Mouse (Mus musculus) left cerebral cortex, adult 2 months (tissue): ENCODE data around the gene Ccdc194. TPM values are rescaled to one million over a fixed set of nuclear protein-coding genes. Genes with fewer than 3 reads are reported as not detected.

Experiments
- DNase-seq, 2 experiments: peaks; one replicate each; pipeline ENCODE4 v3.0.0; 2021 to 2022; ENCODE audit warnings: low spot score in 2 of 2, mixed read lengths in 1 of 2; ENCODE audit errors: extremely low spot score in 1 of 2
- H3K27ac ChIP-seq: fragments of 200-600 bp; 2 replicates; pipeline ENCODE4 v1.8.1; 2022
- H3K4me3 ChIP-seq: fragments of 200-600 bp; 2 replicates; pipeline ENCODE4 v1.8.1; 2022
- CTCF ChIP-seq: fragments of 200-600 bp; IDR thresholded peaks from 2 replicates; pipeline ENCODE4 v1.8.1; 2022; ENCODE audit warnings: antibody characterized with exemption, mild to moderate bottlenecking, moderate library complexity
- intact Hi-C: fragments of 180-260 bp; cut with DNase I; formaldehyde crosslinking; loops from one replicate; pipeline ENCODE4 v1.15.1; 2025
- total RNA-seq, 2 experiments: library from RNA; stranded (reverse); gene quantifications; 2 replicates each; pipeline ENCODE4 v1.2.3; 2021

The Ccdc194 gene
- total RNA-seq, 2 experiments from 2014 or later = not detected

- TF ChIP-seq CTCF = no peak
- DNase-seq = no peak
- intact Hi-C loops = no loop called here
- H3K4me3 ChIP-seq = no peak overlapping the region
- H3K27ac ChIP-seq = no peak overlapping the region
Observed at GRCm38 (mm10) chr8:71498816-71499690, 26.5 kb downstream of the Ccdc194 start.

DNA sequence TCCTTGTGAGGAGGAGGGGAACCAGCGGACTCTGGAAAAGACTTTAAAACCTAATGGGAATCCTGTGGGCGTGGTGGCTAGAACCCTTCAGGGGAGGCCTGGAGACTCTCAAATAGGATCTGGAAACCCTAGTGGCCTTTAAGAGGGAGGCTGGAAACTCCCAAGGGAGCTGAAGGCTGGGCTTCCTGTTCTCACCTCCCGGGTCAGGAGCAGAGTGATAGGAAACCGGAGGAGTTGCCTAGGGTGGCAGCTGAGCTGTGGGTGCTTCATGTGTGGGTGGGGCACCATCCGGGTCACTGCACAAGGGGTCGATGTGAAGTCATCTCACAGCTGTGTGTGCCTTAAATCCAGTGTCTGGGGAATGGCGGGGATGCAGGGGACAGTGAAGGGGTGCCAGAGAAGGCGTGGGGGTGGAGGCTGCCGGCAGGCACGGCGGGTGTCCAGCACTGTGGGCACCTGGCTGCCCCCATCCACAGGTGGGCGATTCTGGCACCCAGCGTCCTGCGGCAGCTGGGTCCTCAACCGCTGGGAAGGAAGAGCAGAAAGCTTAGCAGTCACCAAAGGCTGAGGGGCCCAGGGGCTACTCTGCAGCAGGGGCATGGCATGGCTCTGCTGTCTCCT lies 27.5 kb downstream of the Ccdc194 start:
- Histone ChIP-seq H3K4me3 (no peak overlapping the region), H3K27ac (no peak overlapping the region)
- intact Hi-C loops = no loop called here
- no peak for TF ChIP-seq CTCF
- DNase-seq = no peak

GRCm38 (mm10) chr8:71497077-71497645 lies 28.4 kb downstream of the Ccdc194 start:
- TF ChIP-seq CTCF = no peak
- intact Hi-C loops = no loop called here
- DNase-seq = no peak
- Histone ChIP-seq H3K27ac (no peak overlapping the region), H3K4me3 (no peak overlapping the region)

DNA sequence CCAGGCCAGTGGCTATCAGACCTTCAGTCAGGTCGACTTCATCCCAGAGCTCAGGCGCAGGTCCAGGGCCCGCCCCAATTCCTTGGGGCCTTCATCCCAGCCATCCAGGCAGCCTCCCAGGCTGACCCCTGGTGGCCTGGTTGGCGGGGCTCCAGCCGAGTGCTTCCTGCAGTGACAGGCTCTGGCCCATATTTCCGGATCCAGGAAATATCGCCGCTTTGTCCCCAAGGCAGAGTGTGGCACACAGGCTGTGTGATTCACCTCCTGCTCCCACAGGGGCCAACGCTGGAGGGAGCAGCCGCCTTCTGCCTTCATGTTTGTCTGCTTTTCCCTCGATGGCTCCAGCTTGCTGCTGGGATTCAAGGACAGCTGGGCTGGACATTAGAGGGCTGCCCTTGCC lies 29.0 kb downstream of the Ccdc194 start:
- intact Hi-C loops = no loop called here
- TF ChIP-seq CTCF = peak; percentile 6
- H3K27ac ChIP-seq = peak overlapping the region; percentile 36; the same call in 1 of the 2 replicates
- DNase-seq = peak in 1 of 2 experiments; percentile 47
- no peak overlapping the region for H3K4me3 ChIP-seq

DNA sequence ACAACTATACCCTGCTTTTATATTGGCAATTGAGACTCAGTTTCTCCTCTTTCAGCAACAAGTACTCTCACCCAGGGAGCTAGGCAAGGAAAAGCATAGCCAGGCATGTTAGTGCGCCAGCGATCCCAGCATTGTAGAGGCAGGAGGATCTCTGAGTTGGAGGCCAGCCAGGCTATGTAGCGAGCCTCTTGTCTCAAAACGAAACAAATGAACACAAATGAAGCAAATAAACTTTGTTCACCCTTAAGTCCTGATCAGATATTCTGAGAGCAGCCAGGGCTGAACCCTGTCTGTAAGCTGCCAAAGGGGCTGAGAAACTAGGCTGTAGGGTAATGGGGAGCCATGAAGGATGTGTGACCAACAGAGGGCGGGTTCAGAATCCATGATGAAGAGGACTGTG lies 29.7 kb downstream of the Ccdc194 start:
- no peak for DNase-seq
- Histone ChIP-seq H3K4me3 (no peak overlapping the region), H3K27ac (no peak overlapping the region)
- intact Hi-C loops = loop anchor here (1.0 kb wide), 1 partner anchor 25 kb away; no protein-coding TSS in a partner anchor
- no peak for TF ChIP-seq CTCF

- DNase-seq = peak; percentile 73 to 81
- no peak overlapping the region for H3K4me3 ChIP-seq
- no peak overlapping the region for H3K27ac ChIP-seq
- intact Hi-C loops = loop anchor here (1.0 kb wide), 1 partner anchor 26 kb away; no protein-coding TSS in a partner anchor
- TF ChIP-seq CTCF = peak; percentile 76
Observed at GRCm38 (mm10) chr8:71495039-71495438, 30.5 kb downstream of the Ccdc194 start.

DNA sequence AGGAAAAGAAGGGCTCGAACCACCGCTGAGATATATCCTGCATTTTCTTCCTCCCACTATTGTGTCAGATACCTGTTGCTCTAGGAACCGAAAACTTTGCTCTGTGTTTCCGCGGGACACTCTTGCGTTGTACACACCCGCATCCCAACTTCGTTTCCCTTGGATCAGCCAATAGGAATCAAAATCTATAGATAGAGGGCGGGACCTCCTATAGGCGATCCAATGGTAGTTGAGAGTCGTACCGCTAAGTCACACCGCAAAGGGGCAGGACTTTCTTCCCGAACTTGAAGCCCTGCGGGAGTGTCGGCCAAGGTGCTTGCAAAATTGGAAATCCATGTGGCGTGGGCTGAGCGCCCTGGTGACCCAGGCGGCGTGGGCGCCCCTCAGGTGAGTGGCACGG lies 37.1 kb downstream of the Ccdc194 start:
- peak; percentile 77 to 85 for DNase-seq
- intact Hi-C loops = no loop called here
- TF ChIP-seq CTCF = no peak; the same call in 1 of the 2 replicates
- H3K4me3 ChIP-seq = peak overlapping the region; percentile 60
- H3K27ac ChIP-seq = peak overlapping the region; percentile 69

DNA sequence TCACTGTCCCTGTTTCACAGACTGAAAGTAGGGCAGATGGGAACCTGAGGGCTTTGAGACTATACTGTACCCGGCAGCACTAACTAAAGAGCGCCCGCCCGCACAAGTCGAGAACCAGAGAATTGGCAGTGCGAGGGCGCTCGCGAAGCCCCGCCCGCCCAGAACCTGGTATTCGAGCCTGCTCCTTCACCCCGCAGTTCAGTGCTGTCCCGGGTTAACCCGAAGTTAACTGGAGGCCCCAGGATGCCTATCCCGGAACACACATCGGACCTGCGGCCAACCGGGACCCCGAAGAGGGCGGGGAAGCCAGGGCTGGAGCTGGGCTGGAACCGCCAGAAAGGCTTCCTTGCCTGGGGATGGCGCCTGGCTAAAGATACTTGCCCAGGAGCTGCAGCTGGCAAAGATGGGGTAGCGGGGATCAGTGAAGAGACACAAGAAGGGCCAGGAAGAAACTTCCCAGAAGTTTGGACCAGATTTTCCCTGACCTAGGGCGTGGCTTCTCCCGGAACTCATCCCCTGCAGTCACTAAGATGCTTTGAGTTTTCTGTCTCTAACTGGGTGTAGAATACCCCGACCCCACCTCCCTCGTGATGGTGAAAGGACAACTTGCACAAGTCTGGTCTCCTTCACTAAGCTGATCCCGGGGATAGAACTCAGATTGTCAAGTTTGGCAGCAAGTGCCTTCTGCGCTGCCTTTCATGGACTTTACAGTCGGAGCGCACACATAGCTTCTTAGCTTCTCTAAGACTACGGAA lies 37.6 kb downstream of the Ccdc194 start, which contains the start of gene Gtpbp3:
Gene Gtpbp3, plus strand, starts transcription at position 413 of the 755 bp plus-strand sequence.
- intact Hi-C loops = no loop called here
- peak within 1 kb of the TSS; percentile 60 for H3K4me3 ChIP-seq
- DNase-seq = peak; percentile 77
- H3K27ac ChIP-seq = peak within 1 kb of the TSS; percentile 80
- TF ChIP-seq CTCF = no peak

DNA sequence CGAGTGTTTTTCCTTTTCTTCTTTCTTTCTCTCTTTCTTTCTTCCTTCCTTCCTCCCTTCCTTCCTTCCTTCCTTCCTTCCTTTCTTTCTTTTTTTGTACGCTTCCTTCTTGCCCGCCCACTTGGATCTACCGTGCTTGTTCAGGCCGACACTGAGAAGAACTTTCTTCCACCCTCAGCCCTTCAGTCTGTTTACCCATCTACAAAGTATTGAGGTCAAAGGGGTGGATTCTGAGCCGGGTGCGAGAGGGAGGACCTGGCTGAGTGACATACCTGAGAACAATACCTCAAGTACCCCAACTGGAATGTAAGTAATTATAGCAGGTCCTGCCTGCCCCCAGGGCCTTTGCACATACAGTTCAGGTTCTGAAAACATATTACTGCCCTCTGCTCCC lies 39.4 kb downstream of the Ccdc194 start:
- Histone ChIP-seq H3K4me3 (peak overlapping the region; percentile 73), H3K27ac (peak overlapping the region; percentile 85)
- intact Hi-C loops = no loop called here
- DNase-seq = no peak
- TF ChIP-seq CTCF = no peak

DNA sequence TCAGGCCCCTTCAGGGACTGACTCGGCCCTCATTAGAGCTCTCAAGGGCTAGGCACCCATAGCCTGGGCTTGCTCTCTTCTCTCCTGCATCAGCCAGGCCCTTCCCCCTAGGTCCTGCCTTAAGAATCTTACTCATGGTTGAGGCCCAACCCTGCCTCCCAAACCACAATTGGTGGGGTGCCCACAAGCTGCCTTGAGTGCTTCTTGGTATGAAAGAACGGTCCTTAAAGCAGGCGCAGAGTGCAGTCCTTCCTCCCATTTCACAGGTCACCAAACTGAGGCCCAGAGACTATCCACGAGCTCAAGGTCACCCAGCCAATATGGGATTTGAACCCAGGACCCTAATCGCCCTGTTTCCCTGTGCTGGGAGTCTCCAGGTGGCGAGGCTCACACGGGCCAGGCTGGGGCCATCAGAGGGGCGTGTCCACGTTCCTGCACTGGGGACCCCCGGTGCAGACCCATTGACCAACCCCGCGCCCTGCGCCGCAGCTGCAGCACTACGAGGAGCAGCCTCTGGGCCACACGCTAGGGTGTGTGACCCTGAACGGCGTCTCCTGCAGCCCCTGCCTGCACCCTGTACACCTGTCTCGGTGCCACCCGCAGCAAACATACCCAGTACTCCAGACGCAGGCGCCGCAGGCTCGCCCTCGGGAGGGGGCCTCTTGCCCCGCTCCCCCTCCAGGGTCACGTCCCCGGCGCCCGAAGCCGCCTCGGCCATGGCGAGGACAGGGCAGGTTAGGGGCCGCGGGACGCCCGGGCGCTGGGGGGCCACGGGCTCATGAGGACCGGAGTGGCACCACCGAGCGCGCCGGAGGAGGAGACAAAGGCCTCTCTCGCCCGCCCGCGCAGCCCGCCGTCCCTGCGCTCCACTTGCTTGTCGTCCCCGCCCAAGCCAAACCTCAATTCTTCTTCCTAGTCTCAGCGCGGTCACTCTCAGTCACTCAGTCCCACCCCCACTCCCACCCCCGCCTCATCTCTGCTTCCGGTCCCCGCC lies 40.1 kb downstream of the Ccdc194 start, which contains the start of gene Ano8:
Gene Ano8, minus strand, starts transcription at position 822 of the 994 bp plus-strand sequence.
- no peak for TF ChIP-seq CTCF
- H3K4me3 ChIP-seq = peak within 1 kb of the TSS; percentile 73
- peak within 1 kb of the TSS; percentile 85 for H3K27ac ChIP-seq
- peak; percentile 86 to 87 for DNase-seq
- intact Hi-C loops = loop anchor here (1.0 kb wide), 1 partner anchor 21 kb away; the partner anchor contains the start of gene Mrpl34
